Mouse (Mus musculus): ENCODE measurements around the gene Snx30. TPM values are rescaled to one million over a fixed set of nuclear protein-coding genes. Genes with fewer than 3 reads are reported as not detected.

Snx30 gene
- polyA plus RNA-seq, 2 experiments: 1.6 to 2.2 TPM

- DNase-seq (ENCODE audit: low read depth in 3 of 3, low spot score in 3 of 3) (no peak), ATAC-seq (ENCODE audit: insufficient read depth) (no peak)
- no peak overlapping the region for H3K9ac ChIP-seq (replicated peaks)
- 75% methylated on average over 5 of the region's 5 CpGs for WGBS (ENCODE audit: insufficient replicate concordance)
- no peak overlapping the region for H3K27ac ChIP-seq
- no peaks in the 10 kb centered on the region for H3K36me3 ChIP-seq (replicated peaks; ENCODE audit: control insufficient read depth, insufficient read depth, low read depth)
- H3K9me3 ChIP-seq (ENCODE audit: control insufficient read depth, low read length): no peaks in the 10 kb centered on the region
- TF ChIP-seq CTCF (IDR thresholded peaks at IDR 0.05; ENCODE audit: low read depth) (no peak), EP300 (IDR thresholded peaks at IDR 0.05; ENCODE audit: low read depth) (no peak)
- H3K4me3 ChIP-seq (ENCODE audit: insufficient read depth in 1 of 2, low read depth in 2 of 2, low read length in 2 of 2): no peak overlapping the region
- no peak overlapping the region for H3K4me2 ChIP-seq (ENCODE audit: low read depth)
- H3K27me3 ChIP-seq (ENCODE audit: control insufficient read depth, insufficient read depth, low read length): no peaks in the 10 kb centered on the region
- H3K4me1 ChIP-seq (replicated peaks; ENCODE audit: control insufficient read depth in 2 of 2, insufficient read depth in 2 of 2, low read length in 1 of 2): no peaks in the 10 kb centered on the region; a peak in 1 of 4 replicates
Observed at GRCm38 (mm10) chr4:59892731-59893130, 87.1 kb downstream of the Snx30 start.

- Histone ChIP-seq H3K9me3 (ENCODE audit: control insufficient read depth, low read length) (no peaks in the 10 kb centered on the region), H3K27ac (no peak overlapping the region), H3K9ac (replicated peaks) (no peak overlapping the region), H3K27me3 (ENCODE audit: control insufficient read depth, insufficient read depth, low read length) (no peaks in the 10 kb centered on the region), H3K4me2 (ENCODE audit: low read depth) (no peak overlapping the region), H3K36me3 (replicated peaks; ENCODE audit: control insufficient read depth, insufficient read depth, low read depth) (no peaks in the 10 kb centered on the region), H3K4me1 (replicated peaks; ENCODE audit: control insufficient read depth in 2 of 2, insufficient read depth in 2 of 2, low read length in 1 of 2) (no peaks in the 10 kb centered on the region; a peak in 1 of 4 replicates), H3K4me3 (ENCODE audit: insufficient read depth in 1 of 2, low read depth in 2 of 2, low read length in 2 of 2) (no peak overlapping the region)
- ATAC-seq (ENCODE audit: insufficient read depth) (no peak), DNase-seq (ENCODE audit: low read depth in 3 of 3, low spot score in 3 of 3) (no peak)
- TF ChIP-seq EP300 (IDR thresholded peaks at IDR 0.05; ENCODE audit: low read depth): no peak
- no peak for TF ChIP-seq CTCF (IDR thresholded peaks at IDR 0.05; ENCODE audit: low read depth)
- WGBS (ENCODE audit: insufficient replicate concordance): 83% methylated on average over 8 of the region's 8 CpGs
Observed at GRCm38 (mm10) chr4:59894415-59894814, 88.8 kb downstream of the Snx30 start.

- TF ChIP-seq EP300 (IDR thresholded peaks at IDR 0.05; ENCODE audit: low read depth): no peak
- TF ChIP-seq CTCF (IDR thresholded peaks at IDR 0.05; ENCODE audit: low read depth): no peak
- no peaks in the 10 kb centered on the region for H3K9me3 ChIP-seq (ENCODE audit: control insufficient read depth, low read length)
- no peak overlapping the region for H3K9ac ChIP-seq (replicated peaks)
- no peak overlapping the region for H3K4me2 ChIP-seq (ENCODE audit: low read depth)
- ATAC-seq (ENCODE audit: insufficient read depth) (no peak), DNase-seq (ENCODE audit: low read depth in 3 of 3, low spot score in 3 of 3) (no peak)
- WGBS (ENCODE audit: insufficient replicate concordance): 59% methylated on average over 3 of the region's 3 CpGs
- no peaks in the 10 kb centered on the region for H3K27me3 ChIP-seq (ENCODE audit: control insufficient read depth, insufficient read depth, low read length)
- H3K4me1 ChIP-seq (replicated peaks; ENCODE audit: control insufficient read depth in 2 of 2, insufficient read depth in 2 of 2, low read length in 1 of 2): no peaks in the 10 kb centered on the region; a peak in 1 of 4 replicates
- H3K4me3 ChIP-seq (ENCODE audit: insufficient read depth in 1 of 2, low read depth in 2 of 2, low read length in 2 of 2): no peak overlapping the region
- no peaks in the 10 kb centered on the region for H3K36me3 ChIP-seq (replicated peaks; ENCODE audit: control insufficient read depth, insufficient read depth, low read depth)
- no peak overlapping the region for H3K27ac ChIP-seq
Observed at GRCm38 (mm10) chr4:59894977-59895575, 89.4 kb downstream of the Snx30 start.

GRCm38 (mm10) chr4:59896000-59896399, 90.4 kb downstream of the Snx30 start:
- no peak for ATAC-seq (ENCODE audit: insufficient read depth)
- no peak for DNase-seq (ENCODE audit: low read depth in 3 of 3, low spot score in 3 of 3)
- no peak overlapping the region for H3K9ac ChIP-seq (replicated peaks)
- H3K9me3 ChIP-seq (ENCODE audit: control insufficient read depth, low read length): no peaks in the 10 kb centered on the region
- no peak overlapping the region for H3K4me2 ChIP-seq (ENCODE audit: low read depth)
- H3K27ac ChIP-seq: no peak overlapping the region
- 62% methylated on average over 5 of the region's 5 CpGs for WGBS (ENCODE audit: insufficient replicate concordance)
- no peaks in the 10 kb centered on the region for H3K36me3 ChIP-seq (replicated peaks; ENCODE audit: control insufficient read depth, insufficient read depth, low read depth)
- H3K27me3 ChIP-seq (ENCODE audit: control insufficient read depth, insufficient read depth, low read length): no peaks in the 10 kb centered on the region
- no peaks in the 10 kb centered on the region; a peak in 1 of 4 replicates for H3K4me1 ChIP-seq (replicated peaks; ENCODE audit: control insufficient read depth in 2 of 2, insufficient read depth in 2 of 2, low read length in 1 of 2)
- TF ChIP-seq CTCF (IDR thresholded peaks at IDR 0.05; ENCODE audit: low read depth) (no peak), EP300 (IDR thresholded peaks at IDR 0.05; ENCODE audit: low read depth) (no peak)
- no peak overlapping the region for H3K4me3 ChIP-seq (ENCODE audit: insufficient read depth in 1 of 2, low read depth in 2 of 2, low read length in 2 of 2)

GRCm38 (mm10) chr4:59897814-59898520, 92.3 kb downstream of the Snx30 start:
- TF ChIP-seq CTCF (IDR thresholded peaks at IDR 0.05; ENCODE audit: low read depth) (no peak), EP300 (IDR thresholded peaks at IDR 0.05; ENCODE audit: low read depth) (no peak)
- no peak overlapping the region for H3K4me3 ChIP-seq (ENCODE audit: insufficient read depth in 1 of 2, low read depth in 2 of 2, low read length in 2 of 2)
- no peaks in the 10 kb centered on the region; a peak in 1 of 4 replicates for H3K4me1 ChIP-seq (replicated peaks; ENCODE audit: control insufficient read depth in 2 of 2, insufficient read depth in 2 of 2, low read length in 1 of 2)
- H3K4me2 ChIP-seq (ENCODE audit: low read depth): no peak overlapping the region
- WGBS (ENCODE audit: insufficient replicate concordance): 65% methylated on average over 12 of the region's 12 CpGs
- H3K27me3 ChIP-seq (ENCODE audit: control insufficient read depth, insufficient read depth, low read length): no peaks in the 10 kb centered on the region
- no peaks in the 10 kb centered on the region for H3K36me3 ChIP-seq (replicated peaks; ENCODE audit: control insufficient read depth, insufficient read depth, low read depth)
- DNase-seq (ENCODE audit: low read depth in 3 of 3, low spot score in 3 of 3) (no peak), ATAC-seq (ENCODE audit: insufficient read depth) (no peak)
- no peaks in the 10 kb centered on the region for H3K9me3 ChIP-seq (ENCODE audit: control insufficient read depth, low read length)
- H3K9ac ChIP-seq (replicated peaks): no peak overlapping the region
- no peak overlapping the region for H3K27ac ChIP-seq

Data from liver, embryonic 14.5 days (tissue).